Mouse (Mus musculus): ENCODE data around the gene Snx10. TPM values are rescaled to one million over a fixed set of nuclear protein-coding genes. Genes with fewer than 3 reads are reported as not detected.

Gene Snx10
- polyA plus RNA-seq, 2 experiments: 5.7 to 11.2 TPM

DNA sequence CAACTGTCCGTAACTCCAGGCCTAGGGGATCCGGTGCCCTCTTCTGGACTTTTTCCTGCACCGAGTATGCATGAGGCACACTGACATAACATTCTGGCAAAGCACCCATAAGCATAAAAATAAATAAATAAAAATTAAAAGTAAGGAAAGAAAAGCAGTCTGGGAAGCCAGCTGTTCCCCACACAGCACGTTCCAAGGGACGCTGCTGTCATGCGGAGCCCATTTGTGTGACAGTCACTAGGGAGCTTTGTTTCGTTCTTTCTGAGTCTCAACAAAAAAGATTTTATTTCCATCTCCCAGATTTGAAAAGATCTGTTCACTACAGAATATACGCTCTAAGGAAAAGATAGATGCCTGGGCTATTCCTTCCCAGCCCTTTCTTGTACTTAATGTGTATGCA, 45.4 kb downstream of the Snx10 start:
- no peak for ATAC-seq (ENCODE audit: low FRiP score, low read depth)
- H3K27me3 ChIP-seq (ENCODE audit: control insufficient read depth, insufficient read depth, low read length): no peaks in the 10 kb centered on the region
- no peak for DNase-seq (ENCODE audit: low spot score)
- H3K27ac ChIP-seq (replicated peaks; ENCODE audit: low read depth, low read length): no peak overlapping the region
- H3K9me3 ChIP-seq (ENCODE audit: control insufficient read depth, low read length): no peaks in the 10 kb centered on the region
- no peak overlapping the region for H3K9ac ChIP-seq (ENCODE audit: low read depth, low read length, severe bottlenecking)
- peaks cover 3% of the 10 kb centered on the region for H3K4me1 ChIP-seq (ENCODE audit: control insufficient read depth, insufficient read depth, low read length)
- TF ChIP-seq POLR2A (IDR thresholded peaks at IDR 0.05; ENCODE audit: borderline replicate concordance, extremely low read depth, insufficient read depth, insufficient read length): no peak
- H3K36me3 ChIP-seq (ENCODE audit: control insufficient read depth, insufficient read depth, low read length): no peaks in the 10 kb centered on the region
- 90% methylated on average over 8 of the region's 8 CpGs for WGBS
- no peak overlapping the region for H3K4me2 ChIP-seq (replicated peaks; ENCODE audit: low read depth, low read length, severe bottlenecking)
- no peak overlapping the region for H3K4me3 ChIP-seq (replicated peaks; ENCODE audit: low read length)

DNA sequence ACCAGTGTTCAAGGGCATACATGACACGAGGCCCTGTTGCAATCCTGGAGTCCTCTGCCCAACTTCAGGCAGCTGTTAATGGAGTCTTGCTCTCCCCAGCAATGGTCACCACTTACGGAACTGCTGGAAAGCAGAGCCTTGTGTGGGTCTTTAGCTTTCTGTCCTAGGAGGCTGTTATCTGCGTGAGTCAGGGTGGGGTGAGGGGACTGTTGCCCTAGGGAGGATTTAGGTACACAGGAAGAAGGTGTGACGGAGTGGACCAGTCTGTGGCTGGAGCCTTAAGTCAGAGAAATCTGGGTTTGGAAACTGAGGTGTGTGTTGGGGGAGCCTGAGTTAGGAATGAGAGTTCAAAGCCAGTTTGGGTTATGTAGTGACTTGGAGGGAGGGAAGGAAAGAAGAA, 49.4 kb downstream of the Snx10 start:
- H3K36me3 ChIP-seq (ENCODE audit: control insufficient read depth, insufficient read depth, low read length): no peaks in the 10 kb centered on the region
- no peak overlapping the region for H3K4me2 ChIP-seq (replicated peaks; ENCODE audit: low read depth, low read length, severe bottlenecking)
- WGBS: 86% methylated on average over 4 of the region's 4 CpGs
- no peak overlapping the region for H3K27ac ChIP-seq (replicated peaks; ENCODE audit: low read depth, low read length)
- no peak for DNase-seq (ENCODE audit: low spot score)
- no peak for ATAC-seq (ENCODE audit: low FRiP score, low read depth)
- H3K9me3 ChIP-seq (ENCODE audit: control insufficient read depth, low read length): no peaks in the 10 kb centered on the region
- no peaks in the 10 kb centered on the region for H3K27me3 ChIP-seq (ENCODE audit: control insufficient read depth, insufficient read depth, low read length)
- TF ChIP-seq POLR2A (IDR thresholded peaks at IDR 0.05; ENCODE audit: borderline replicate concordance, extremely low read depth, insufficient read depth, insufficient read length): no peak
- H3K4me3 ChIP-seq (replicated peaks; ENCODE audit: low read length): no peak overlapping the region
- no peaks in the 10 kb centered on the region for H3K4me1 ChIP-seq (ENCODE audit: control insufficient read depth, insufficient read depth, low read length)
- H3K9ac ChIP-seq (ENCODE audit: low read depth, low read length, severe bottlenecking): no peak overlapping the region

DNA sequence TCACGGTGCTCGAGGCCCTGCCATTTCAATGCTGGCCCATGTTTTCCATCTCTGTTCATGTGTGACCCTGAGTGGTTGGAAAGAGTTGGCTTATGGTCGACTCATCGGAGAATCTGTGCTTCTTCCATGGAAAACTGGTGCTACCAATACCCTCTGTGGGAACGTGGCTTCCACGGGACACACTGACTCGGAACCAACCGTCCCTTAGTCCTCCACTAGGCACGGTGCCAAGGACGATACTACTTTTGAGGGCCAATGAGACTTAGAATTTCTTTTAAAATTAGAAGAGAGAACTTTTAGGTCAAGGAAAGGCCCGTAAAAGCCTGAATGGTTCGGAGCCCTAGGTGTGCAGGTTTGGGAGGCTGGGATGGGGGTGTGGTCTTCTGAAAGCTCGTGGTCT, 50.4 kb downstream of the Snx10 start:
- 83% methylated on average over 13 of the region's 13 CpGs for WGBS

DNA sequence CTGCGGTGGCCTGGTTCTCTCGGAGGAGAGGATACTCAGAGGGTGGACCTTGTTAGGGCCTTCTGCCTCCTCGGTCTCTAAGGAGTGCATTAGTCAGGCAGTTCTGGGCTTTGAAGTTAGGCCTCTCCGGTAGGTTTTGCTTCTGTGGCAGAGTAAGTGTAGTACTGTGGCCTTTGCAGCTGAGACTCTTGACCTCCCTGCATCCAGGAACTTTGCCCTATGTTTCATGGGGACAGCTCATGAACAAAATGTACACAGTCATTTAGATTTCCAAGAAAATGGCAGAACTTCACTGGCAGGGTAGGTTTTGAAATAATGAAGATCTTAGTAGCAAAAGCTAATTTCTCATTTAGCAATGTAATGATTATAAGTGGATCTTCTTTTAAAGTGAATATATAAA, 54.7 kb downstream of the Snx10 start:
- Histone ChIP-seq H3K4me1 (ENCODE audit: control insufficient read depth, insufficient read depth, low read length) (no peaks in the 10 kb centered on the region), H3K4me3 (replicated peaks; ENCODE audit: low read length) (no peak overlapping the region), H3K4me2 (replicated peaks; ENCODE audit: low read depth, low read length, severe bottlenecking) (no peak overlapping the region), H3K36me3 (ENCODE audit: control insufficient read depth, insufficient read depth, low read length) (no peaks in the 10 kb centered on the region), H3K9ac (ENCODE audit: low read depth, low read length, severe bottlenecking) (no peak overlapping the region), H3K9me3 (ENCODE audit: control insufficient read depth, low read length) (no peaks in the 10 kb centered on the region), H3K27me3 (ENCODE audit: control insufficient read depth, insufficient read depth, low read length) (no peaks in the 10 kb centered on the region), H3K27ac (replicated peaks; ENCODE audit: low read depth, low read length) (no peak overlapping the region)
- whole genome bisulfite sequencing: 83% methylated on average over 4 of the region's 4 CpGs
- DNase-seq (ENCODE audit: low spot score): no peak
- TF ChIP-seq POLR2A (IDR thresholded peaks at IDR 0.05; ENCODE audit: borderline replicate concordance, extremely low read depth, insufficient read depth, insufficient read length): no peak
- no peak for ATAC-seq (ENCODE audit: low FRiP score, low read depth)

More for the DNA sequence above, 50.4 kb downstream of the Snx10 start:
- Histone ChIP-seq H3K4me2 (replicated peaks; ENCODE audit: low read depth, low read length, severe bottlenecking) (no peak overlapping the region), H3K4me1 (ENCODE audit: control insufficient read depth, insufficient read depth, low read length) (no peaks in the 10 kb centered on the region), H3K4me3 (replicated peaks; ENCODE audit: low read length) (no peak overlapping the region), H3K27me3 (ENCODE audit: control insufficient read depth, insufficient read depth, low read length) (no peaks in the 10 kb centered on the region), H3K27ac (replicated peaks; ENCODE audit: low read depth, low read length) (no peak overlapping the region), H3K9ac (ENCODE audit: low read depth, low read length, severe bottlenecking) (no peak overlapping the region), H3K36me3 (ENCODE audit: control insufficient read depth, insufficient read depth, low read length) (no peaks in the 10 kb centered on the region), H3K9me3 (ENCODE audit: control insufficient read depth, low read length) (no peaks in the 10 kb centered on the region)
- DNase-seq (ENCODE audit: low spot score): no peak
- no peak for TF ChIP-seq POLR2A (IDR thresholded peaks at IDR 0.05; ENCODE audit: borderline replicate concordance, extremely low read depth, insufficient read depth, insufficient read length)
- ATAC-seq (ENCODE audit: low FRiP score, low read depth): no peak

DNA sequence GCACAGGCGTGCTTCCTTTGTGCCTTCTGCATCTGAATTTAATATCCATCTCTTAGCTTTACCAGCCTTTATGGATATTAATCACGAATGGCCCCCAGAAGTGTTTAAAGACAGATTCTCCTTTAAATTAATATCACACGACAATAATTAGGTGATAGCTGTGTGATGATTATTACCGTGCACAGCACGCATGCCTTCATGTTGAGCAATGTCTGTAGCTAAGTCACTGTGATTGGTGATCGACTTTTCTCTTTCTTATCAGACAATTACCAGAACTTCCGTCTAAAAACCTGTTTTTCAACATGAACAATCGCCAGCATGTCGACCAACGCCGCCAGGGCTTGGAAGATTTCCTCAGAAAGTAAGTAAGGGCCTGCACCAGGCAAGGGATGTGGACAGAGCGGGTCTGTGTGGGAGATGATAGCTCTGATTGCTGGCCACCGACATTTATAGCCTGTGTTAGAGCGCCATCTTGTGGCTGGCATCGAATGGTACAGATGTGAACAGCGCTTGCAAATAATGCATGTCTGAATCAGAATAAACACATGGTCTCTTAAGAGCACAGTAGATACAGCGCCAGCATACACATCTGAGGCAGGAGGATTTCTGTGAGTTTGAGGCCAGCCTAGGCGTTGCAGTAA, 56.5 kb downstream of the Snx10 start:
- Histone ChIP-seq H3K9ac (ENCODE audit: low read depth, low read length, severe bottlenecking) (no peak overlapping the region), H3K4me2 (replicated peaks; ENCODE audit: low read depth, low read length, severe bottlenecking) (no peak overlapping the region), H3K27ac (replicated peaks; ENCODE audit: low read depth, low read length) (no peak overlapping the region), H3K36me3 (ENCODE audit: control insufficient read depth, insufficient read depth, low read length) (no peaks in the 10 kb centered on the region), H3K27me3 (ENCODE audit: control insufficient read depth, insufficient read depth, low read length) (no peaks in the 10 kb centered on the region), H3K9me3 (ENCODE audit: control insufficient read depth, low read length) (no peaks in the 10 kb centered on the region), H3K4me1 (ENCODE audit: control insufficient read depth, insufficient read depth, low read length) (no peaks in the 10 kb centered on the region), H3K4me3 (replicated peaks; ENCODE audit: low read length) (no peak overlapping the region)
- DNase-seq (ENCODE audit: low spot score) (peak; percentile 87), ATAC-seq (ENCODE audit: low FRiP score, low read depth) (peak; percentile 90)
- 22% methylated on average over 18 of the region's 18 CpGs for WGBS
- no peak for TF ChIP-seq POLR2A (IDR thresholded peaks at IDR 0.05; ENCODE audit: borderline replicate concordance, extremely low read depth, insufficient read depth, insufficient read length)
